Mouse (Mus musculus): ENCODE data around the gene Mus81. TPM values are rescaled to one million over a fixed set of nuclear protein-coding genes. Genes with fewer than 3 reads are reported as not detected.
A peak's percentile ranks its signal among the peaks of the same experiment; 100 is the strongest.

Mus81 gene
- total and polyA plus RNA-seq, 3 experiments: 20.4 to 29.3 (median 28.8) TPM

DNA sequence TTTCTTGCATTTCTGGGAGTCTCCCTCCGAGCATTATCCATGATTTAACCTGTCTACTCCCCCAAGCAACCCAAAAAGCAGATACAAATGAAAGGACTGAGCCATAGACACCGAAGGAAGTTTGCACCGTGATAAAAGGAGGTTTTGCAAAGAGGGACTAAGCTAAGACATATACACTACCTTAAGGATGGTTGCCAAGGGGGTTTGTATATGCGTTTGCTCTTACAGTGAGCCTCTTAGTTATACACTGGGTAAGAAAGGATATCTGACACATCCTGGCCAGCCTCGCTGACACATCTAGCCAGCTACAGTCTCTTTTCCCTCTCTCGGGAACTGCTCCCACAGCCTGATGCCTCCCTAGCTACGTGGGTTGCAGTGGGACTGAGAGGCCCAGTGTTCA, 54.3 kb downstream of the Mus81 start:
- no peaks in the 10 kb centered on the region for H3K79me2 ChIP-seq (replicated peaks; ENCODE audit: control insufficient read depth, extremely low read depth, insufficient read depth, poor library complexity, severe bottlenecking)
- peaks cover 0 to 1% of the 10 kb centered on the region in 2 experiments for H3K36me3 ChIP-seq (replicated peaks in 1 of 2; ENCODE audit: control insufficient read depth in 1 of 2, insufficient read depth in 1 of 2, low read length in 1 of 2)
- in situ Hi-C loops (cut with MboI; ENCODE audit: low pct_ligation_motif_present, low pct_unique_long_range_greater_than_20kb, low sequenced_read_pairs): no loop called here
- no peak overlapping the region for H3K27ac ChIP-seq (ENCODE audit: insufficient read depth, low read depth)
- no peaks in the 10 kb centered on the region for H3K9me3 ChIP-seq (replicated peaks; ENCODE audit: low read length)
- dilution Hi-C loops (cut with MboI; ENCODE audit: extremely low pct_ligation_motif_present, extremely low pct_unique_long_range_greater_than_20kb, low sequenced_read_pairs): no loop called here
- H3K4me2 ChIP-seq (ENCODE audit: insufficient read depth, low read depth, poor library complexity, severe bottlenecking): no peak overlapping the region
- no peak for DNase-seq (ENCODE audit: extremely low read depth)
- peaks cover 16 to 38% of the 10 kb centered on the region in 2 experiments for H3K4me1 ChIP-seq (ENCODE audit: control insufficient read depth in 1 of 2, insufficient read depth in 2 of 2)
- no peak for TF ChIP-seq NELFE (IDR thresholded peaks at IDR 0.05; ENCODE audit: low read depth, low read length)
- TF ChIP-seq CHD2 (IDR thresholded peaks at IDR 0.05; ENCODE audit: low read length): no peak
- TF ChIP-seq ELF1 (IDR thresholded peaks at IDR 0.05; ENCODE audit: low read depth, low read length): no peak
- TF ChIP-seq MAX (IDR thresholded peaks at IDR 0.05; ENCODE audit: low read length): no peak
- TF ChIP-seq POLR2A (IDR thresholded peaks at IDR 0.05; ENCODE audit: low read depth, low read length): no peak
- no peak overlapping the region for H3K9ac ChIP-seq (ENCODE audit: insufficient read depth, low read depth)
- H3K4me3 ChIP-seq (replicated peaks in 1 of 3; ENCODE audit: low read depth in 2 of 3, low read length in 2 of 3, poor library complexity in 1 of 3): no peak overlapping the region
- H3K27me3 ChIP-seq (replicated peaks): peaks cover 23% of the 10 kb centered on the region

GRCm38 (mm10) chr19:5432992-5433852, 55.0 kb downstream of the Mus81 start:
- no peak for DNase-seq (ENCODE audit: extremely low read depth)
- no peak overlapping the region for H3K9ac ChIP-seq (ENCODE audit: insufficient read depth, low read depth)
- peaks cover 16 to 38% of the 10 kb centered on the region in 2 experiments for H3K4me1 ChIP-seq (ENCODE audit: control insufficient read depth in 1 of 2, insufficient read depth in 2 of 2)
- H3K9me3 ChIP-seq (replicated peaks; ENCODE audit: low read length): no peaks in the 10 kb centered on the region
- no peak overlapping the region for H3K4me2 ChIP-seq (ENCODE audit: insufficient read depth, low read depth, poor library complexity, severe bottlenecking)
- peaks cover 23% of the 10 kb centered on the region for H3K27me3 ChIP-seq (replicated peaks)
- TF ChIP-seq RAD21 (IDR thresholded peaks at IDR 0.05; ENCODE audit: low read depth, low read length) (peak; percentile 33), IRF4 (IDR thresholded peaks at IDR 0.05; ENCODE audit: low read depth, low read length) (no peak), UBTF (IDR thresholded peaks at IDR 0.05; ENCODE audit: low read depth, low read length) (no peak), POLR2A (IDR thresholded peaks at IDR 0.05; ENCODE audit: low read depth, low read length) (no peak), ETS1 (conservative IDR thresholded peaks at IDR 0.05; ENCODE audit: low read depth, low read length) (no peak), MEF2A (IDR thresholded peaks at IDR 0.05; ENCODE audit: borderline replicate concordance, low read depth, low read length) (no peak), NRF1 (IDR thresholded peaks at IDR 0.05; ENCODE audit: low read depth, low read length) (no peak), SMC3 (IDR thresholded peaks at IDR 0.05; ENCODE audit: low read depth, low read length) (no peak), HCFC1 (IDR thresholded peaks at IDR 0.05; ENCODE audit: low read depth, low read length) (no peak), MAX (IDR thresholded peaks at IDR 0.05; ENCODE audit: low read length) (no peak), NELFE (IDR thresholded peaks at IDR 0.05; ENCODE audit: low read depth, low read length) (no peak), POLR2AphosphoS2 (IDR thresholded peaks at IDR 0.05; ENCODE audit: low read depth, low read length) (no peak), SIN3A (IDR thresholded peaks at IDR 0.05; ENCODE audit: low read length) (no peak), CHD1 (IDR thresholded peaks at IDR 0.05; ENCODE audit: low read depth, low read length) (no peak), USF1 (IDR thresholded peaks at IDR 0.05; ENCODE audit: low read depth, low read length) (no peak), MAZ (IDR thresholded peaks at IDR 0.05; ENCODE audit: low read depth, low read length) (no peak), MXI1 (IDR thresholded peaks at IDR 0.05; ENCODE audit: low read depth, low read length) (no peak), BHLHE40 (IDR thresholded peaks at IDR 0.05; ENCODE audit: low read depth, low read length) (0 out of 2 replicates have a peak, but pooled peaks have one; percentile 23), ELF1 (IDR thresholded peaks at IDR 0.05; ENCODE audit: low read depth, low read length) (peak; percentile 21; the same call in 1 of the 2 replicates), MYC (IDR thresholded peaks at IDR 0.05; ENCODE audit: low read depth, low read length) (no peak), RCOR1 (conservative IDR thresholded peaks at IDR 0.05; ENCODE audit: low read depth, low read length) (no peak), CHD2 (IDR thresholded peaks at IDR 0.05; ENCODE audit: low read length) (no peak), KAT2A (IDR thresholded peaks at IDR 0.05; ENCODE audit: insufficient replicate concordance, low read length) (no peak), USF2 (conservative IDR thresholded peaks at IDR 0.05; ENCODE audit: low read depth, low read length) (no peak), ZKSCAN1 (IDR thresholded peaks at IDR 0.05; ENCODE audit: borderline replicate concordance, low read depth, low read length) (no peak), CTCF (conservative IDR thresholded peaks at IDR 0.05 in 1 of 2, IDR thresholded peaks at IDR 0.05 in 1 of 2; ENCODE audit: low read depth in 2 of 2, low read length in 2 of 2) (peak in 1 of 2 experiments; percentile 51; a peak in 2 of 4 replicates), EP300 (IDR thresholded peaks at IDR 0.05; ENCODE audit: low read length) (no peak), ZMIZ1 (IDR thresholded peaks at IDR 0.05; ENCODE audit: low read depth, low read length) (no peak), JUND (conservative IDR thresholded peaks at IDR 0.05; ENCODE audit: low read depth, low read length) (no peak), ZNF384 (IDR thresholded peaks at IDR 0.05; ENCODE audit: low read depth, low read length) (no peak), TBP (conservative IDR thresholded peaks at IDR 0.05; ENCODE audit: low read depth, low read length) (no peak)
- H3K4me3 ChIP-seq (replicated peaks in 1 of 3; ENCODE audit: low read depth in 2 of 3, low read length in 2 of 3, poor library complexity in 1 of 3): no peak overlapping the region
- dilution Hi-C loops (cut with MboI; ENCODE audit: extremely low pct_ligation_motif_present, extremely low pct_unique_long_range_greater_than_20kb, low sequenced_read_pairs) (no loop called here), in situ Hi-C loops (cut with MboI; ENCODE audit: low pct_ligation_motif_present, low pct_unique_long_range_greater_than_20kb, low sequenced_read_pairs) (no loop called here)
- H3K36me3 ChIP-seq (replicated peaks in 1 of 2; ENCODE audit: control insufficient read depth in 1 of 2, insufficient read depth in 1 of 2, low read length in 1 of 2): peaks cover 0 to 2% of the 10 kb centered on the region in 2 experiments
- no peaks in the 10 kb centered on the region for H3K79me2 ChIP-seq (replicated peaks; ENCODE audit: control insufficient read depth, extremely low read depth, insufficient read depth, poor library complexity, severe bottlenecking)
- H3K27ac ChIP-seq (ENCODE audit: insufficient read depth, low read depth): no peak overlapping the region

Measured in CH12.LX (cell line).